Comparison of ENCODE assay signal across 14 mouse cellular contexts in genomic region chr5:88952757-88953577, GRCm38 (mm10).
DNase-seq lines count a peak whose midpoint lies in the region; ATAC-seq and TF ChIP-seq lines count a peak whose summit lies in the region.
"Had no signal": no experiment of that assay in that cellular context is flagged by ENCODE, and none has a peak within 500 bp of the region (broad histone marks: within the 10 kb centered on the region; RNA-seq: fewer than 3 reads in every experiment).

No protein-coding gene starts in this region.

- H3K27ac ChIP-seq in liver, adult 2 months (replicated peaks; ENCODE audit: insufficient read depth, low read depth, low read length), result no peak overlapping the region
- H3K27ac ChIP-seq in brown adipose tissue, adult 24 weeks (replicated peaks; ENCODE audit: low read depth, low read length), result 0 out of 2 replicates have a peak overlapping the region, but pooled peaks have one; percentile 42
- no peak overlapping the region for H3K27ac ChIP-seq in macrophage
- H3K27ac ChIP-seq: hindbrain, postnatal 0 days; neural tube, embryonic 15.5 days had no signal

- no peaks in the 10 kb centered on the region for H3K27me3 ChIP-seq in liver, adult 2 months (ENCODE audit: control insufficient read depth, insufficient read depth, low read length)
- H3K27me3 ChIP-seq: neural tube, embryonic 15.5 days had no signal

- no peak for TF ChIP-seq CTCF in liver, adult 2 months (IDR thresholded peaks at IDR 0.05; ENCODE audit: low read depth, low read length)

- H3K4me1 ChIP-seq in liver, adult 2 months (ENCODE audit: control insufficient read depth, insufficient read depth, low read length), result peaks cover 10% of the 10 kb centered on the region; the same call in 1 of the 2 replicates
- H3K4me1 ChIP-seq in brown adipose tissue, adult 24 weeks (ENCODE audit: control insufficient read depth, insufficient read depth, insufficient read length, low read length), result no peaks in the 10 kb centered on the region; the same call in 1 of the 2 replicates

- DNase-seq in CD4-positive, CD25-positive, alpha-beta regulatory T cell, adult 2 months (ENCODE audit: low read depth, low spot score), result peak; percentile 5
- no peak for DNase-seq in liver, adult 2 months (ENCODE audit: extremely low read depth, low read depth, low spot score)
- no peak for DNase-seq in liver
- DNase-seq in testis, postnatal 10 days (ENCODE audit: low spot score), result no peak
- DNase-seq: adrenal gland, adult 2 months; gastrocnemius, postnatal 36 days; kidney, postnatal 25 days; right cerebral cortex, postnatal 4 days had no signal

- no peak overlapping the region for H3K9ac ChIP-seq in liver, adult 2 months (ENCODE audit: low read depth, low read length)
- H3K9ac ChIP-seq: neural tube, embryonic 15.5 days had no signal

- peaks cover 3% of the 10 kb centered on the region; the same call in 1 of the 2 replicates for H3K36me3 ChIP-seq in liver, adult 2 months (ENCODE audit: control insufficient read depth, insufficient read depth, low read length)
- no peaks in the 10 kb centered on the region for H3K36me3 ChIP-seq in macrophage (ENCODE audit: inconsistent target)
- H3K36me3 ChIP-seq: neural tube, embryonic 15.5 days had no signal

- H3K79me2 ChIP-seq in liver, adult 2 months (ENCODE audit: control insufficient read depth, insufficient read depth, low read length), result peaks cover 7% of the 10 kb centered on the region; the same call in 1 of the 2 replicates
- H3K79me2 ChIP-seq in macrophage (ENCODE audit: inconsistent target), result no peaks in the 10 kb centered on the region

- 78% methylated on average over 17 of the region's 17 CpGs for WGBS in liver, adult 2 months
- WGBS in macrophage (ENCODE audit: missing documents), result 4% methylated on average over 15 of the region's 17 CpGs

- H3K4me3 ChIP-seq in liver, adult 2 months (ENCODE audit: insufficient read depth, low read depth, low read length), result 0 out of 2 replicates have a peak overlapping the region, but pooled peaks have one; percentile 0
- peak overlapping the region; percentile 31 for H3K4me3 ChIP-seq in brown adipose tissue, adult 24 weeks (ENCODE audit: insufficient read depth, low read depth, low read length)
- peak overlapping the region; percentile 6; the same call in 1 of the 2 replicates for H3K4me3 ChIP-seq in macrophage (ENCODE audit: inconsistent target)
- H3K4me3 ChIP-seq: neural tube, embryonic 15.5 days had no signal

- TF ChIP-seq POLR2A in liver, adult 2 months (IDR thresholded peaks at IDR 0.05; ENCODE audit: extremely low read depth, insufficient read depth, low read length), result no peak

- ATAC-seq in CD4-positive, CD25-positive, alpha-beta regulatory T cell, adult 4 months, result no peak
- no peak for ATAC-seq in cerebellum, adult (ENCODE audit: insufficient number of reproducible peaks, low FRiP score, low TSS enrichment)
- ATAC-seq: hindbrain, postnatal 0 days had no signal
